Mouse (Mus musculus): ENCODE measurements around the gene Camk1g. TPM values are rescaled to one million over a fixed set of nuclear protein-coding genes. Genes with fewer than 3 reads are reported as not detected.

Camk1g gene
- total RNA-seq, 2 experiments from 2014 or later: 0.13 TPM; not detected in 1

GRCm38 (mm10) chr1:193379634-193380033 lies 9.5 kb upstream of the Camk1g start:
- intact Hi-C loops (cut with DNase I): loop anchor here (10.0 kb wide), 1 partner anchor 325 kb away; no protein-coding TSS in a partner anchor
- DNase-seq: no peak

- peak in 1 of 2 experiments; percentile 27 for DNase-seq
- intact Hi-C loops (cut with DNase I): loop anchor here (2.0 kb wide), 1 partner anchor 46 kb away; no protein-coding TSS in a partner anchor
These were observed 6.5 kb upstream of the Camk1g start for GRCm38 (mm10) chr1:193376478-193377134.

GRCm38 (mm10) chr1:193373906-193374413 lies 3.9 kb upstream of the Camk1g start:
- DNase-seq: no peak
- intact Hi-C loops (cut with DNase I): loop anchor here (2.0 kb wide), 1 partner anchor 167 kb away; the partner anchor contains the start of gene Lamb3

GRCm38 (mm10) chr1:193369091-193369490 lies 1.0 kb downstream of the Camk1g start:
- intact Hi-C loops (cut with DNase I): loop anchor here (5.0 kb wide), 1 partner anchor 152 kb away; no protein-coding TSS in a partner anchor
- DNase-seq: no peak

- intact Hi-C loops (cut with DNase I): loop anchor here (5.0 kb wide), 1 partner anchor 151 kb away; no protein-coding TSS in a partner anchor
- no peak for DNase-seq
These were observed 2.0 kb downstream of the Camk1g start for GRCm38 (mm10) chr1:193368055-193368454.

- intact Hi-C loops (cut with DNase I): loop anchor here (2.0 to 5.0 kb wide), 2 partner anchors 33 to 107 kb away; no protein-coding TSS in a partner anchor
- peak; percentile 25 to 33 for DNase-seq
These were observed 6.3 kb downstream of the Camk1g start for GRCm38 (mm10) chr1:193363801-193364231.

- intact Hi-C loops (cut with DNase I): loop anchor here (2.0 to 5.0 kb wide), 2 partner anchors 31 to 105 kb away; no protein-coding TSS in a partner anchor
- no peak for DNase-seq
These were observed 8.0 kb downstream of the Camk1g start for GRCm38 (mm10) chr1:193362078-193362477.

- DNase-seq: no peak
- intact Hi-C loops (cut with DNase I): loop anchor here (5.0 kb wide), 1 partner anchor 104 kb away; no protein-coding TSS in a partner anchor
These were observed 8.9 kb downstream of the Camk1g start for GRCm38 (mm10) chr1:193361181-193361580.

- no peak for DNase-seq
- intact Hi-C loops (cut with DNase I): no loop called here
These were observed 10.9 kb downstream of the Camk1g start for GRCm38 (mm10) chr1:193359199-193359598.

- DNase-seq: no peak
- intact Hi-C loops (cut with DNase I): no loop called here
These were observed 18.5 kb downstream of the Camk1g start for GRCm38 (mm10) chr1:193351583-193351982.

- intact Hi-C loops (cut with DNase I): no loop called here
- DNase-seq: no peak
These were observed 19.6 kb downstream of the Camk1g start for GRCm38 (mm10) chr1:193350546-193350801.

- intact Hi-C loops (cut with DNase I): no loop called here
- no peak for DNase-seq
These were observed 20.2 kb downstream of the Camk1g start for GRCm38 (mm10) chr1:193349702-193350545.

GRCm38 (mm10) chr1:193348261-193348962 lies 21.7 kb downstream of the Camk1g start:
- intact Hi-C loops (cut with DNase I): no loop called here
- no peak for DNase-seq

GRCm38 (mm10) chr1:193346908-193347307 lies 23.2 kb downstream of the Camk1g start:
- DNase-seq: no peak
- intact Hi-C loops (cut with DNase I): no loop called here

- intact Hi-C loops (cut with DNase I): no loop called here
- no peak for DNase-seq
These were observed 25.1 kb downstream of the Camk1g start for GRCm38 (mm10) chr1:193344976-193345375.

GRCm38 (mm10) chr1:193343853-193344252 lies 26.2 kb downstream of the Camk1g start:
- intact Hi-C loops (cut with DNase I): no loop called here
- DNase-seq: no peak

- no peak for DNase-seq
- intact Hi-C loops (cut with DNase I): no loop called here
These were observed 27.7 kb downstream of the Camk1g start for GRCm38 (mm10) chr1:193342198-193342946.

GRCm38 (mm10) chr1:193338363-193338995 lies 31.6 kb downstream of the Camk1g start:
- no peak for DNase-seq
- intact Hi-C loops (cut with DNase I): no loop called here

GRCm38 (mm10) chr1:193337787-193338310 lies 32.2 kb downstream of the Camk1g start:
- DNase-seq: no peak
- intact Hi-C loops (cut with DNase I): no loop called here
